Mouse (Mus musculus): ENCODE results near the gene Rcvrn. TPM values are rescaled to one million over a fixed set of nuclear protein-coding genes. Genes with fewer than 3 reads are reported as not detected.

Gene Rcvrn
- polyA plus RNA-seq, 1 experiment from 2014 or later = not detected

- DNase-seq (ENCODE audit: low spot score) (no peak), ATAC-seq (replicated peaks; ENCODE audit: low FRiP score, low read depth) (no peak)
- WGBS = 69% methylated on average over 5 of the region's 5 CpGs
- Histone ChIP-seq H3K27ac (no peak overlapping the region), H3K9me3 (replicated peaks; ENCODE audit: low read length) (no peaks in the 10 kb centered on the region), H3K4me3 (replicated peaks; ENCODE audit: low read depth, low read length) (no peak overlapping the region), H3K4me1 (replicated peaks; ENCODE audit: insufficient read depth, low read length) (no peaks in the 10 kb centered on the region), H3K36me3 (ENCODE audit: insufficient read depth, low read length) (no peaks in the 10 kb centered on the region), H3K27me3 (ENCODE audit: insufficient read depth, low read length) (no peaks in the 10 kb centered on the region), H3K9ac (ENCODE audit: low read depth, low read length) (no peak overlapping the region), H3K4me2 (ENCODE audit: low read length) (no peak overlapping the region)
- TF ChIP-seq CTCF (IDR thresholded peaks at IDR 0.05; ENCODE audit: low read depth) = no peak
Observed at GRCm38 (mm10) chr11:67679300-67679699, 15.8 kb upstream of the Rcvrn start.

GRCm38 (mm10) chr11:67679930-67680329 lies 15.2 kb upstream of the Rcvrn start:
- WGBS = 81% methylated on average over 2 of the region's 2 CpGs
- Histone ChIP-seq H3K27ac (no peak overlapping the region), H3K4me2 (ENCODE audit: low read length) (no peak overlapping the region), H3K27me3 (ENCODE audit: insufficient read depth, low read length) (no peaks in the 10 kb centered on the region), H3K9me3 (replicated peaks; ENCODE audit: low read length) (no peaks in the 10 kb centered on the region), H3K36me3 (ENCODE audit: insufficient read depth, low read length) (no peaks in the 10 kb centered on the region), H3K9ac (ENCODE audit: low read depth, low read length) (no peak overlapping the region), H3K4me1 (replicated peaks; ENCODE audit: insufficient read depth, low read length) (no peaks in the 10 kb centered on the region), H3K4me3 (replicated peaks; ENCODE audit: low read depth, low read length) (no peak overlapping the region)
- TF ChIP-seq CTCF (IDR thresholded peaks at IDR 0.05; ENCODE audit: low read depth) = no peak
- no peak for ATAC-seq (replicated peaks; ENCODE audit: low FRiP score, low read depth)
- DNase-seq (ENCODE audit: low spot score) = no peak

DNA sequence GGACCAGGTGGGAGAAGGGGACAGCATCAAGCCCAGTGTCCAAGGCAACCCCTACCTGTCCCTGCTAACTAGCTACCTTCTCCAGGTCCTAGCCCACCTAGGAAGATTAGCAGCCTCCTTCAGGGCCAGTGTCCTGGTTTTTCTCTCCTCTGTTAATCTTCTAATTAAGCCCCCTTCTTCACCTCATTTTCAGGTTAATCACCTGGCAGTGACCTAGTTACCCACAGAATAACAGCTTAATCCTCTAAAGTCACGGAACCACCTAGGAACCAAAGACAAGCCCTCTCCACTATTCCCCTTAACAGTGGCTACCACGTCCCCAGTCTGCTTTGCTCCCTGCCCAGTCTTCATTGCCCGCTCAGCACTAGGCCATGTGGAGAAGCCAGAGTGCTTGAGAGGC lies 13.3 kb upstream of the Rcvrn start:
- Histone ChIP-seq H3K4me1 (replicated peaks; ENCODE audit: insufficient read depth, low read length) (no peaks in the 10 kb centered on the region), H3K4me3 (replicated peaks; ENCODE audit: low read depth, low read length) (no peak overlapping the region), H3K4me2 (ENCODE audit: low read length) (no peak overlapping the region), H3K9ac (ENCODE audit: low read depth, low read length) (no peak overlapping the region), H3K27ac (no peak overlapping the region), H3K27me3 (ENCODE audit: insufficient read depth, low read length) (no peaks in the 10 kb centered on the region), H3K36me3 (ENCODE audit: insufficient read depth, low read length) (no peaks in the 10 kb centered on the region), H3K9me3 (replicated peaks; ENCODE audit: low read length) (no peaks in the 10 kb centered on the region)
- no peak for DNase-seq (ENCODE audit: low spot score)
- 84% methylated on average over 3 of the region's 3 CpGs for WGBS
- no peak for TF ChIP-seq CTCF (IDR thresholded peaks at IDR 0.05; ENCODE audit: low read depth)
- ATAC-seq (replicated peaks; ENCODE audit: low FRiP score, low read depth) = no peak

- no peaks in the 10 kb centered on the region for H3K4me1 ChIP-seq (replicated peaks; ENCODE audit: insufficient read depth, low read length)
- WGBS = 78% methylated on average over 2 of the region's 2 CpGs
- H3K27me3 ChIP-seq (ENCODE audit: insufficient read depth, low read length) = no peaks in the 10 kb centered on the region
- DNase-seq (ENCODE audit: low spot score) = no peak
- no peak overlapping the region for H3K4me3 ChIP-seq (replicated peaks; ENCODE audit: low read depth, low read length)
- no peaks in the 10 kb centered on the region for H3K36me3 ChIP-seq (ENCODE audit: insufficient read depth, low read length)
- no peak overlapping the region for H3K4me2 ChIP-seq (ENCODE audit: low read length)
- H3K9ac ChIP-seq (ENCODE audit: low read depth, low read length) = no peak overlapping the region
- no peak for TF ChIP-seq CTCF (IDR thresholded peaks at IDR 0.05; ENCODE audit: low read depth)
- ATAC-seq (replicated peaks; ENCODE audit: low FRiP score, low read depth) = no peak
- H3K27ac ChIP-seq = no peak overlapping the region
- no peaks in the 10 kb centered on the region for H3K9me3 ChIP-seq (replicated peaks; ENCODE audit: low read length)
Observed at GRCm38 (mm10) chr11:67686109-67686508, 9.0 kb upstream of the Rcvrn start.

DNA sequence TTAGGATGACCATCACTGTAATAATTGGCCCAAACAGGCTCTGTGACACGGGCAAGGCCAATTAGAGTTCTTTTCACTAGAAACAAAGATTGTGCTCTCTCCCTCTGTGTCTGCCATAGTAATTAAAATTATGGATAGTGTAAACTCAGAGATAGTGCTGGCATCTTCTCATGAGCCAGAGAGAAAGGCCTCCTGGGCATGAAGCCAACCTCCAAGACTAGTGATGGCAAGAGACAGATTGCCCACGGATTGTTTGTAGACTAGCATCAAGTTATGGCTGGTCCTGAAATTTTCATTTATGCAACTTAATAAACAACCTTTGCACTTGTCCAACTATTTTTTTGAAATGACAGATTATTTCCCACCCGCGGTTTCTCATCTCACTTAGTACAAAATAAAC lies 17.9 kb downstream of the Rcvrn start:
- Histone ChIP-seq H3K27me3 (ENCODE audit: insufficient read depth, low read length) (no peaks in the 10 kb centered on the region), H3K4me1 (replicated peaks; ENCODE audit: insufficient read depth, low read length) (no peaks in the 10 kb centered on the region), H3K4me3 (replicated peaks; ENCODE audit: low read depth, low read length) (no peak overlapping the region), H3K9me3 (replicated peaks; ENCODE audit: low read length) (no peaks in the 10 kb centered on the region), H3K27ac (no peak overlapping the region), H3K36me3 (ENCODE audit: insufficient read depth, low read length) (no peaks in the 10 kb centered on the region), H3K9ac (ENCODE audit: low read depth, low read length) (no peak overlapping the region), H3K4me2 (ENCODE audit: low read length) (no peak overlapping the region)
- no peak for TF ChIP-seq CTCF (IDR thresholded peaks at IDR 0.05; ENCODE audit: low read depth)
- DNase-seq (ENCODE audit: low spot score) (no peak), ATAC-seq (replicated peaks; ENCODE audit: low FRiP score, low read depth) (no peak)
- WGBS = 88% methylated on average over 4 of the region's 4 CpGs

DNA sequence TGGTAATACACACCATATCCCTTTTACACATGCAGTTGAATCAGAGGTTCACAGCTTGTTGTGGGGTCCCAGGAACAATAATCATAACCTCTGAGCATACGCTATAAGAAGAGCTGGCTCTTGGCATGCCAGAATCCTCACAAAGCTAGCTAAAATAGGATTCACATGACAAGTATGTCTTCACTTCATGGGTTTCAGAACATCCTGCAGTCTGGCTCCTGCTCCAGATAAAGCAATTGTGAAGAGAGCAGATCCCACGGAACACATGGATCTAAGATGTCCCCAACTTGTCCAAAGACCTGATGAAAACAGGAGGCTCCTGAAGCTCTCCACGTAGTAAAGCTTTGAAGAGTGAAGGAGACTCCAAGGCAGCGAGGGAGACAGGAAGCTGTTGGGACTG lies 20.3 kb downstream of the Rcvrn start:
- no peak for TF ChIP-seq CTCF (IDR thresholded peaks at IDR 0.05; ENCODE audit: low read depth)
- Histone ChIP-seq H3K27me3 (ENCODE audit: insufficient read depth, low read length) (no peaks in the 10 kb centered on the region), H3K36me3 (ENCODE audit: insufficient read depth, low read length) (no peaks in the 10 kb centered on the region), H3K9ac (ENCODE audit: low read depth, low read length) (no peak overlapping the region), H3K9me3 (replicated peaks; ENCODE audit: low read length) (no peaks in the 10 kb centered on the region), H3K27ac (no peak overlapping the region), H3K4me3 (replicated peaks; ENCODE audit: low read depth, low read length) (no peak overlapping the region), H3K4me2 (ENCODE audit: low read length) (no peak overlapping the region), H3K4me1 (replicated peaks; ENCODE audit: insufficient read depth, low read length) (no peaks in the 10 kb centered on the region)
- ATAC-seq (replicated peaks; ENCODE audit: low FRiP score, low read depth) (no peak), DNase-seq (ENCODE audit: low spot score) (no peak)
- 79% methylated on average over 4 of the region's 4 CpGs for WGBS

GRCm38 (mm10) chr11:67721485-67721884 lies 26.4 kb downstream of the Rcvrn start:
- H3K27ac ChIP-seq = no peak overlapping the region
- WGBS = 83% methylated on average over 5 of the region's 5 CpGs
- no peak overlapping the region for H3K4me2 ChIP-seq (ENCODE audit: low read length)
- no peak for ATAC-seq (replicated peaks; ENCODE audit: low FRiP score, low read depth)
- H3K36me3 ChIP-seq (ENCODE audit: insufficient read depth, low read length) = no peaks in the 10 kb centered on the region
- no peak for TF ChIP-seq CTCF (IDR thresholded peaks at IDR 0.05; ENCODE audit: low read depth)
- H3K4me3 ChIP-seq (replicated peaks; ENCODE audit: low read depth, low read length) = no peak overlapping the region
- H3K9me3 ChIP-seq (replicated peaks; ENCODE audit: low read length) = no peaks in the 10 kb centered on the region
- no peak overlapping the region for H3K9ac ChIP-seq (ENCODE audit: low read depth, low read length)
- H3K27me3 ChIP-seq (ENCODE audit: insufficient read depth, low read length) = no peaks in the 10 kb centered on the region
- no peak for DNase-seq (ENCODE audit: low spot score)
- no peaks in the 10 kb centered on the region for H3K4me1 ChIP-seq (replicated peaks; ENCODE audit: insufficient read depth, low read length)
